Mouse (Mus musculus): Measurements from ENCODE around the gene Trhr2.

Gene Trhr2

DNA sequence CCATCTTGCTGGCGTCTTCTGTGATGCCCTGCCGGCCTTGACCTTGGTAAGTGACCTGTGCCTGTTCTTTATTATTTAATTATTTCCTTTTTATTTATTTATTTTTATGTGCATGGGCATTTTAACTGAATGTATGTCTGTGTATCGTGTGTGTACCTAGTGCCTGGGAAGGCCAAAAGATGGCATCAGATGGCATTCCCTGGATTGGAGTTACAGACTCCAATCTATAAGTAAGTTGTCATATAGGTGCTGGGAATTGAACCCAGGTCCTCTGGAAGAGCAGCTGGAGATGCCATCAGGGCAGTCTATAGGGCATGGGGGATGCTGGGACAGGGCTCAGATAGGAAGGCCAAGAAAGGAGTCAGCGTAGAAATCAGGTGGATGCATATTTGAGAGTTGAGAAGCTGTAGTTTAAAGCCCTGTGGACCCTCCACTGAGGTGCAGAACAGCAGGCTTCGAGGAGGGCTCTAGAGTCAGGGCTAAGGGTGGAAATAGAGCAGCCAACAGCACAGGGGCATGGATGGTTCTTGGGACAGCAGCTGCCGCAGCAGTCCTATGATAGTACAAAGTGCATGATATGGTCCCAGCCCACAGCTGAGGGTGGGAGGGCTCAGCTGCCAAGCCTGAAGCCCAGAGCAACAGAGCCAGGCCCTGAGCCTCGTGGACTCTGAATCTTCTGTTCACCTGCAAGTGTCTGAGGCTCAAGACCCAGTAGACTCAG lies at the start of gene Trhr2:
TSS of gene Trhr2 (minus strand) at position 51 of the 721 bp plus-strand sequence.
- no peak for DNase-seq

DNA sequence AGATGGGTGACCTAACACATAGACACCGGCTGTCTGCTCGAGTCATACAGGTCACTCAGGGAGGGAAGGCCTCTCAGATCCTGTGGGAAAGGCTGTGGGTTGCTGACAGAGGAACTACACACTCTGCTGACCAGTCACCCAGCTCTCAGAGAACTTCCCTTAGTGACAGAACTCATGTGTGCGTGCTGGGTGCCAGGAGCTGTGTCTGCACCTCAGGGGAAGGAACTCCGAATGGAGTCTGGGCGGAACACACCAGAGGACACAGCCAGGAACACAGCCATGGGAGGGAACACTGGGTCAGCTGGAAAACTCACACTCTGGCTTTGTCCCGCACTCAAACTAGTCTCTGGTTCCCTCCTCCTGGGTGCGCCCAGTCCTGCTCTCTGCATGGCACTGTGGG lies 47.1 kb upstream of the Trhr2 start:
- no peak for DNase-seq

DNA sequence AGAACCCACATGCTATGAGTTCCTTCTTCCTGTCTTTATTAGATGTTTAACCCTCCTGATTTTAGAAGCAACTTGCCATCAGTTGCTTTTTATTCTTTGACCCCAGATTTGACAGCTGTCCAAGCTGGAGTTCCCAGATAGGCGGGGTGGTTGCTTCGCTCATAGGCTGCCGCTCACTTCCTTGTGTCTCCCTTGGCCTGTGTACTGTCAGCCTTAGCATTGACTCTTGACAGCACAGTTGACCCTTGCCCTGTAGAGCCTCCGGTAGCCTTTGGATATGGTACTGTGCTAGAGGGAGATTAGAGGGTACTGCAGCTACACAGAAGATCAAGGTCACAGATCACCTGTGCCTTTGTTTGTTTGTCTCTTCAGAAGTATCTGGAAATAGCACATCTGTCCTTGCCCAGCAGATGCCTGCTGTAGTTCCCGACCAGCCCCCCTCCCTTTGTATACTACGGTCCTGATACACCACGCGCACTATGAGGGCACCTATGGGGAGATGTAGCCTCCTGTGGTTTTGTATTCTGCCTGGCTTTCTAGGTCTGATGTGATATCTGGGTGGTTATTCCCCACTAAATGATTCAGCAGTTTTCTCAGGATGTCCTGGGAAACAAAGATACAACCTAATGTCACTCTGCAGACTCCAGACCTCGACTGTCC lies 44.7 kb upstream of the Trhr2 start:
- no peak for DNase-seq

DNA sequence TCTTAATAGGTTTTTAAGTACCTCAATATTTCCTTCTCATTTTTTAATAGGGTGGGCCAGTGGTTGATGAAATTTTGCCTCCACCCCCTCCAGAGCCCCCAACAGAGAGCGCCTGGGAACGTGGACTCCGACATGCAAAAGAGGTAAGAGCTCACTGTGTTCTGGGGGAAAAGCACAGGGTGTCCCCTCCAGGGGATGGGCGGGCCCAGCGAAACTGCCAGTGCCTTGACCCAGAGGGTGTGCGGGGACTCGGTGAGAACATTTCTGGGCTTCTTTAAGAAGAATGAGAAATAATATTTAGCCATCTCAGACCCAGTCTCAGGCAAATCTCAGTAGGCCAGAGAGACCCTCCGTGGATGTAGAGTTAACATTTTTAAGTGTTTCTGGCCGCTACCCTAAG lies 37.6 kb upstream of the Trhr2 start:
- no peak for DNase-seq

DNA sequence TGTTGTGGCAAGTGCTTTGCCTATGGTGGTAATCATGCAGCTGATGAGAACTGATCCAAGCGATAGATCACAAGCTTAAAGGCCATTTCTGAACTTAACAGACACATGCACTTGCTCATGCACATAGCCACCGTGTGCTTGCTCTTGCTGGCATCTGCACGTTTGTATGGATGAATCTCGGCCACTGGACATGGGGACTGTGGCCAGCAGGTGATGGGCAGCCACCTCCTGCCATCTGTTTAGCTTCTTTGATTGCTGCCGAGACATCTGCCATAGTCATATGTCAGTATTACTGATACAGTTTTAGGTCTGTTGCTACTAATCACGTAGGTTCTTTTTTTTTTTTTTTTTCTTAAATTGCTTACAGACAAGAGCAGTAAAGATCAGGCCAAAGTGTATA lies 34.7 kb upstream of the Trhr2 start:
- no peak for DNase-seq

DNA sequence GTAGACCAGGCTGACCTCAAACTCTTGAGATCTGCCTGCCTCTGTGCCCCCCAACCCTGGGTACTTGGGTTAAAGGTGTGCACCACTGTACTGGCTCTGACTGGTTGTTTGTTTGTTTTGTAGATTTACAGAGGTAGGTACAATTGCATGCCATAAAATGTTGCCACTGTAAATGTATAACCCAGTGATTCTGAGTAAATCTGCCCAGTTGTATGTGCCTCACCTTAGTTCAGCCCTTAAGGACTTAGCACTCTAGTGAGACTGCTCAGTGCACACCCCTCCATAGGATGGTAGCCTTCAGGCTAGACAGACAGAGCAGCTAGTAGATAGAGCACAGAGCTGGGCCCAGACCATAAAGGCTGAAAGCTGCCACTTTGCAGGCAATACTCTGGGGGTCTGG lies 33.2 kb upstream of the Trhr2 start:
- no peak for DNase-seq

DNA sequence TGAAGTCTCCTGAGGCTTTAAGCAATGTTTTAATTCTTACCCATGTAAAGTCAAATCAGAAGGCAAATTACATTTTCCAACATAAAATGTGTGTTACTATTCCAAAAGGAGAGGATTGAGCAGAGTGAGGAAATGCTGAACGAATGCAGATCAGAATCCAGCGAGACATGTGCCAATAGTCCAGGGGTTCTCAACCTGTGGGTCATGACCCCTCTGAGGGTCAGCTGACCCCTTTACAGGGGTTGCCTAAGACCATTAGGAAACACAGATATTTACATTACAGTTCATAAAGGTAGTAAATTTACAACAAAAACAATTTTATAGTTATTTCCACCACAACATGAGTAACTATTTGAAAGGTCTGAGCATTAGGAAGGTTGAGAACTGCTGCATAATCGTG lies 30.2 kb upstream of the Trhr2 start:
- DNase-seq, result no peak

DNA sequence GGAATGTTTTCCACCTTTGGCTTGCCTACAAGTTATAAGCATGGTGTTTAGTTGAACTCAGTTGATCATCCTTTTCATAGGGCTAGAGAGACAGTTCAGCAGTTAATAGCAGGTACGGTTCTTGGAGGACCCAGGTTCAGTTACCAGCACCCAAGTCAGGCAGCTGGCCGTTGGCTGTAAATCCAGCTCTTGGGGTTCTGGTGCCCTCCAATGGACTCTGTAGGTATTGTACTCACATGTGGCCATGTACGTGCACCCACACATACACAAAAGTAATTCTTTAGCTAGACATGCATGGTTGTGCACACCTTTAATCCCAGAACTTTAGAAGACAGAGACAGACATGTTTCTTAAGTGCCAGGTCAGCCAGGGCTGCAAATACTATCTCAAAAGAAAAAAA lies 28.8 kb upstream of the Trhr2 start:
- peak in 1 of 2 experiments; percentile 16 for DNase-seq

DNA sequence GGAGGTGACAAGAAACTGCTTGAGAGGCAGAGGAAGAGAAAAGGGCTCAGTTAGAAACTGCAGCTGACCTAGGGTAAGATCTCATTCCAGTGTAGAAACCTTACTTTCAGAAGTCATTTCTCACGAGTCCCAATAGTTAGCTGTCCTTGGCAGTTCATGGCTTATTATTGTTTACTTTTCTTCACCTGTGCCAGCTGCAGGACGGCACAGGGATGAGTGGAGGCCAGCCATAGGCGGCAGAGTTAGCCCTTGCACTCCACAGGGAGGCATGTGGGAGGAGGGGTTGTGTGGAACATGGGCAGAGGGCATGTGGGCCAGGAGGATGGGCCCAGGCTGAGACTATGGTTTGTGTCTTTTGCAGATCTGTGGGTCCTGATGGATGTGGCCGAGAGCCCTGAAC lies 22.5 kb upstream of the Trhr2 start:
- no peak for DNase-seq

DNA sequence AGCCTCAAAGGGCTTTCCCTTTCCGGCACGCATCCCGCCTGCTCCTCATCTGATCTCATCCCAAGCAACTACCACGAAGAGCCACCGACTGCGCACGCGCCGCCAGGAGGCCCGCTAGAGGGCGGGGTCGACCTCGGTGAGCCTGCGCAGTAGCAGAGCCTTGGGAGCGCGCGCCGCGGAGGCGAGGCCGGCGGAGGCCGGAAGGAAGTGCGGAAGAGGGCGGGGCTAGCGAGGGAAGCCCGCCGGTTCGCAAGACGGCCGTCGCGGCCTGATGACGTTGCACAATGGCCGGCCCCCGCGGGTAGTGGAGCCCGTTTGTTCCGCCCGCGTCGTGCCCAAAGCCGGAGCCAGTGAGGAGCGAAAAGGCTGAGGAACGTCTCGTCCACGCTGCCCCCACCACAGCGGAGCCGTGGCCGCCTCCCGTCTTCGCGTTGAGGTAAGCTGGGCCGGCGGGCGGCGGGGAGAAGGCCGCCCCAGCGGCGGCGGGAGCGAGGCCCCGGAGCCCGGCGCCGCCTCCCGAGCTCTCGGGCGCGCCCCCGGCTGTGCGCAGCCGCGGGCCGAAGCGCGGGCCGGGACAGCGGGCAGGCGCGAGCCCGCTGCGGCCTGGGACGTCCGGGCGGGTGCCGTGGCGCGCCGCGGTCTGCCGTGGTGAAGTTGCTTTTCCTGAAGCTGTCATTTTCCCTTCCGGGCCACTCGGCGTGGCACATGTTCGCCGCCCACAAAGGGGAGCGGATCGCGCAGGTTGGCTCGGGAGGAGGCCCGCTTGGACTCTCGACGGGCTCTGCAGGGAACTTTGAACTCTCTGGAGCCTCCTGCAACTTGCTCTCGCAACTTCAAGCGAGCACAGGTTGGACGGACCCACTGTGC lies 16.1 kb upstream of the Trhr2 start, which contains the start of gene Zc3h18:
TSS of gene Zc3h18 (plus strand) at position 245 of the 867 bp plus-strand sequence.
- peak; percentile 99 for DNase-seq

DNA sequence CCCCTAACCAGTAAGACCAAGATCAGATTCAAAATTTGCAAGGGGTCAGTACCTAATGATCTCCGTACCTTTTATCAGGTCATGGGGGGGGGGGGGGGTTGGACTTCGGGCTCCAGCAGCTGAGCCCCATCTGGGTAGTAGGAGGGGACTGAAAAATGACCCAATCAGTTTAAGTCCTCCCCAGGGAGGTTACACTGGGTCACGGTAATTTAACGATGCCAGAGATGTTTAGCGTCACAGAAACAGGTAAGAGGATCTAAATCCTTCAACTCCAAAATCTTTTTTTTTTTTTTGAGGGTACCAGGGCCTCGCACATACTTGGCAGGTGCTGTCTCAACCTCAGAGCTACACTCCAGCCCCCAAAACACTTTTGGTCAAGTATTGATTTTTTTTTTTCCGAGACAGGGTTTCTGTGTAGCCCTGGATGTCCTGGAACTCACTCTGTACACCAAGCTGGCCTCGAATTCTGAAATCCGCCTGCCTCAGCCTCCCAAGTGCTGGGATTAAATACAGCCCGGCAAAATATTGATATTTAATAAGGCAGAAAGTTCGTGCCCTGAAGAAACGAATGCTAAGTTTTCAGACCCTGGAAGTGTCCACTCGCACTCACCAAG lies 15.3 kb upstream of the Trhr2 start:
- no peak for DNase-seq

DNA sequence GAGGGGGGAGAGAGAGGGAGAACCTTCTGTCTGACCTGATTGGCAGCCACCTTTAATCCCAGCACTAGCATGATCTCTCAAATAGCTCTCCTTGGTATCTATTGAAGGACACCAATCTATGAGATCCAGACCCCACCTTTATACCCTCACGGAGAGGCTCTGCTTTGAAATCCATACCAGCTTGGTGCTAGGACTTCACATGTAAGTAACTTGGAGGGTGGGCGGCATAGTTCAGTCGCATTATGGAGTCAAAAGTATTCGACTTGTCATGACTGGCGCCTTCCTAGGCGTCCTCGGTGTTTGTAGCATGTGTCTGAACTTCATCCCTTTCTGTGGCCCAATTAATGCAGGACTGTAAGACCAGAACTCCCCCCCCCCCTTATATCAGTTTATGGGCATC lies 14.8 kb upstream of the Trhr2 start:
- DNase-seq, result no peak

DNA sequence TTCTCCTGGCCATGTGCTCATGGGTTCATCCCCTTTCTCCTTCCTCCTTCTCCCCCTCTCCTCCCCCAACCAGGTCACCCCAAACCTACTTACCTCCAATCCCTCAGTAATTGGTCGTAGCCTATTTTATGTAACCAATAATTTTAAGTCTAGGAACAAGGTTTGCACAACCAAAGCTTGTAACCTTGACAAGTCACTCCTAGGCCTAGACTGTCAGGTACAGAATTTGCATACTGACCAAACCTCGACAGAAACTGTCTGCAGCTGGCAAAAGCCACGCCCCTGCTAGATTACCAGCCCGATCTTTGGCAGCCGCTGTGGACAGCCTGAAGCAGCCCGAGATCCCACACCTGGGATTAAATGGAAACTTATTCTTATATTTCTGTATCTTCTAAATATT lies 11.2 kb upstream of the Trhr2 start:
- DNase-seq, result no peak

DNA sequence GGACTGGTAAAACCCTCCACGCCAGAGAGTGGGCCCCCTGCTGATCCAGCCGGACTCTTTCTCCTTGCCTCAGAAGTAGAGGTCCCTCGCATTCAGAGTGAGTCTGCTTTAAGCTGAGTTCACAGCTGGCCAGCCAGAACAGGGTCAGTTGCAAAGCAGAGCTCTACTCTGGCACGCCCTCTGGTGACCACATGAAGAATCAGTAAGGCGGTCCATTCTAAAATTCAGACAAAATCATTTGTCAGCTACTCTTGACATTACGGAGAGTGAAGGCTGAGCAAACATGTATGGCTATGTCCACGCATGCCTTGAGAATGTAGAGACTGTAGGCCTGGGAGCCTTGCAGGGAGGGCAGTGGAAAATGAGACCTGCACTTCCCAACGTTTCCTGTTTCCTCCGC lies 9.1 kb upstream of the Trhr2 start:
- DNase-seq, result peak; percentile 66 to 67

DNA sequence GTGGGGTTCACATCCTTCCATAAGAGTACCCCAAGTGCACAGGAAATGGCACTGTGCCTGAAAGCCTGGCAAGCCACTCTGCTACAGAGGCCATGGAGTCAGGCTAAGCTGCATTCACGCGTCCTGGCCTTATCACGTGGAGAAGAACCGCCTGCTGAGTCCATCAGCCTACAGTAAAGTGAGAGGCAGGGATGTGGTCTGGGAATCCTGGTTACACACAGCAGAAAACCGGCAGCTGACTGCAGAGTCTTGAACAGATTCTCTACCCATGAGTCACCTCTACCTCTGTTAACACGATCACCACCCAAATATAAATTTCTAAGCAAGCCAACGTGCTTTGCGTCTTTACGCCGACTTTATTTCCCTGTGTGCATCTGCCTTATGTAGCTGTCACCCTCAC lies 7.9 kb upstream of the Trhr2 start:
- no peak for DNase-seq

DNA sequence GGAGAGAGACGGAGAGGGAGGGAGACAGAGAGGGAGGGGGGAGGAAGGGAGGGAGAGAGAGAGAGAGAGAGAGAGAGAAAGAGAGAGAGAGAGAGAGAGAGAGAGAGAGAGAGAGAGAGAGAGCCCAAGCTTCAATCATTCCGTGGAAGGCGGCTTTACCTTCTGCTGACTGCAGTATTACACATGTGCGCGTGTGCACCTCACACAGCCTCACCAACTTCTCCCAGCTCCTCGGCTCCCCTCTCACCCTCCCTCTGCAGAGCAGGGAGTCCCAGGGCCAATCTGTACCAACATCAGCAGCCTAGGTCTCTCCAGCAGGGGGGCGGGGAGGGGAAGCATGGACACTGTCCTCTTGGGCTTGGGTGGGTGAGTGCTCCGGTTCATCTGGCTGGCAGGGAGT lies 2.4 kb upstream of the Trhr2 start:
- DNase-seq, result no peak

DNA sequence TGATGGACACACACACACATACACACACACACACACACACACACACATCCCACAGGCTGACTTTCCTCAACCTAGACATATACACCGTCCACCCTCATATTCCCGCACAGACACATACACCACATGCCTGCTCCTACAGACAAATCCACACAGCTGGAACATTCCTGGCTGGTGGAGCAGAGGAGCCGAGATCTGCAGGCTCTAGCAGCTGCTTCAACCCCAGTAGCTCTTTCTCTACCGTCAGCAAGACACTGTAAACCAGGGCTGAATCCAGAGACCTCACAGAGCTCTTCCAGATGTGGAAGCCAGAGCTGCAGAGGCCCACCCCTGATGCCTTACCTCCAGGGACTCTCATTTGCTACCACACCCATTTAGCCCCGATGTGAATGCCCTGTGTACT lies 1.7 kb upstream of the Trhr2 start:
- DNase-seq, result no peak

DNA sequence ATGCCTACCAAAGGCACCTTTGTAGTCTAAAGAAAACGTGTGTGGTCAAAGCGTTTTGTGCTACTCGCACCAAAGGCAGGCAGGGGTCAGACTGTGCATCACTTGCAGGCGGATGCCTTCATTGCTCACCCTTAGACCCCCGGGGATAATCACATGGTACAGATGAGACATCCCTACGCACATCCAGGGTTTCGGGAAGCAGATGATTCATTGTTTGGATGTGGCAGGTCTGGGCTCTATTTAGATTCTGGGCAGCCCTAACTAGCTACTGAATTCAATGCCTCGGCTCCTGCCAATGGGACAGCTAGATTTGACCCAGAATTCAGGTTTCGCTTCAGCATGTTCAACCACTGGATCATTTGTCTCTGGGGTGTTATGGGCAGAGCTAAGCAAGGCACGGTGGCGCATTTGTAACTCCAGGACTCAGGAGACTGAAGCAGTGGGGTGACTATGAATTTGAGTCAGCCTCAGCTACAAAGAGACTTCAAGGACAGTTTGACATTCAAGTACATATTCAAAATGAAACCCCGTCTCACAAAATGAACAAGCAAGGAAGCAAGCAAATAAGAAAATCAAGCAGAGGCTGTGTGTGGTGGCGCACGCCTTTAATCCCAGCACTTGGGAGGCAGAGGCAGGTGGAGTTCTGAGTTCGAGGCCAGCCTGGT lies 1.3 kb downstream of the Trhr2 start:
- no peak for DNase-seq

DNA sequence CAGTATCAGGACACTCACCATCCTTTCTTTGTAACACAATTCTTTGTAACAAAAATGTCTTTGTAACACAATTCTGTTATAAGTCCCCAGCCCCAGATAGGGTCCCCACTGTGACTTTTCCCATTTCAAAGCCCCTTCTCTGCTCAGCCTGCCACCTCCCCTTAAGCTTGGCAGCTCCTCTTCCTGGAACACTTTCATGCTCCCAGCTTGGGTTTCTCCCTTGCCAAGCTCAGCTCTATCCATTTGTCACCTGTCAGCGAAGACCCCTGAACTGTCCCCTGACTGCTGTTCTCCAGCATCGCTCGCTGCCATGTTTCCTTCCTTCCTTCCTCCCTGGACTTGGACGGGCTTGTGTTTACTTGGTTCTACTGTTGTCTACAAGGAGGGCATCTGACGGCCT lies 2.9 kb downstream of the Trhr2 start:
- DNase-seq, result no peak

DNA sequence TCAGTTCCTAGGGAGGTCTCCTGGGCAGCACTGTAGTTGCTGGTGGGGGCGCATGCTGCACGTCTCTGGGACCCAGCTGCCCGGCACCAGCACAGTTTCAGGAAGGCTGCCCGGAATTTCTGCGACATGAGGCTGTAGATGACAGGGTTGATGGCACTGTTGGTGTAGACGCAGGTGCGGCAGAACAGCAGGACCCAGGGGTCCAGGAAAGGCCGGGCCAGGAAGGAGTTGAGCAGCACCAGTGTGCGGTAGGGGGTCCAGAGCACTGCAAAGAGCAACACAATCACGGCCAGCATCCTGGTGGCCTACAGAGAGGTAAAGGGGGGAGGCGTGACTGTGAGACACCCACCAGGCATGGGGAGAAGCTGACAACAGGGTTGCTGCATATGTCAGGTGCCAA lies 3.3 kb downstream of the Trhr2 start:
- no peak for DNase-seq

DNA sequence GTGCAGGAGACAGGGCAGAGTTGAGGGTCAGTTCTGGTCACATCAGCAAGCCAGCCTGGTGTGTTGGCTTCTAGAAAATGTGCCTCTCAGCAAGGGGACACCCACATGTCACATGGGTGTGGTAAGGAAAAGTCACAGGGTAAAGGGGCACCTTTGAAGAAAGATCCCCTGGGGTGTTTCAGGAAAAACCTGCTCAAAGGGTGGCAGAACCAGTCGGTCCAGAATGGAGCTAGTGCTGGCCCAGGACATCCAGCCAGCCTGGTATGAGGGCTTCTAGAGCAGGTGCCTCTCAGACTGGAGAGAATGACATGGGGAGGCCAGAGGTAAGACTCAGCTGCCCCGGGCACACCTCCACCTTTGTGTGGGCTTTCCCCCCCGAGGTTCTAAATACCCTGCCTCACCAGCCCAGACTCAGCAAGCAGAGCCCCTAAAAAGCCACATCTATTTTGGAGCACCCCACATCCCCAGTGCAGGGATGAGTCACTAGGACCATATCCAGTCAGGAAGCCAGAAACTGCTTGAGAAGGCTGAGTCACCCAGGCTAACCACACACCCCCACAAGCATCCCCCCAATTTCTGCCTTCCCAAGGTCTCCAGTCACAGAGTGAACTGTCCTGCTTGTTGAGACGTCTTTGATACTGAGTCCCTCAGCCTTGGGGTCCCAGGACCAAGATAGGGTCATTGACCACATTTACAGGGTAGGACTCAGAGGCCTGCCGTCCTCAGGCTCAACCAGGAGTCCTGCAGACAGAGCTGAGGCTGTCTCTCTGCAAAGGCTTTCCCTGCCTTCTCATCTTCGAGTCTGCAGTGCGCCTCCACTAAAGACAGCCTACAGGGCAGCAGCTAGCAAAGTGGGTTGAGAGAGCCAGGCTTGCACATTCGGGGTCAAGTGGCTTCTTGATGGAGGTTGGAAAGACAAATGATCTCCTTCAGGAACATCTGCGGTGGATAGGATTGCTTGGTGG lies 4.6 kb downstream of the Trhr2 start:
- no peak for DNase-seq

DNA sequence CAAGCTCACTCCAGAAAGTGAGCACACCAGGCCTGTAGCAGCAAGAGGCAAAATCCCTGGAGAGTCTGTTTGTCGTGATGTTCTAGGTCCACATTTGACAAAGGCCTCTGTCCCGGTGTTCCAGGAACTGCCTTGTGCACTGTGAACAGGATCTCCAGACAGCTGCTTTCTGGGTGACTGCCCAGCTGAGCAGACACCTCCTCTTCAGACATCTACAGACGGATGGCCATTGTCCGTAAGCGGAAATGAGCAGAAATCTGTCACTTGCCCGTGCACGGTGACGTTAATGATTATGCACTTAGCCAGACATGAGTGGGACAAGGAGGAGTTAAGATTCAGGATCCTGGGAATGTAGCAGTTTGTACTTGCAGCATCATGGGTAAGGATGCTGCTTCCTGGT lies 6.4 kb downstream of the Trhr2 start:
- DNase-seq, result no peak
